Mouse (Mus musculus) forebrain, embryonic 11.5 days (tissue): ENCODE results near the gene Galc. TPM values are rescaled to one million over a fixed set of nuclear protein-coding genes. Genes with fewer than 3 reads are reported as not detected.

Experiments
- ATAC-seq: fragments of 200-750 bp; cut with Nextera tagmentation; replicated peaks from 2 replicates; pipeline ENCODE4 v1.8.0; 2017; ENCODE audit warnings: moderate TSS enrichment; ENCODE audit not compliant: low FRiP score
- DNase-seq: peaks from one replicate; pipeline ENCODE4 v3.0.0-alpha.2; 2017; ENCODE audit warnings: low spot score
- H3K27ac ChIP-seq: fragments of 300-500 bp; sonication (generic); 2 replicates; pipeline ENCODE4 v1.5.1; 2014; ENCODE audit warnings: low read depth, low read length
- H3K27me3 ChIP-seq: fragments of 300-500 bp; sonication (generic); 2 replicates; pipeline ENCODE4 v1.6.1; 2014; ENCODE audit warnings: mild to moderate bottlenecking, low read length, mixed read lengths; ENCODE audit not compliant: control insufficient read depth, insufficient read depth
- H3K36me3 ChIP-seq: fragments of 300-500 bp; sonication (generic); 2 replicates; pipeline ENCODE4 v1.6.1; 2014; ENCODE audit warnings: mild to moderate bottlenecking, low read length, moderate library complexity, mixed read lengths; ENCODE audit not compliant: control insufficient read depth, insufficient read depth
- H3K4me1 ChIP-seq: fragments of 300-500 bp; sonication (generic); replicated peaks from 2 replicates; pipeline ENCODE4 v1.6.1; 2014; ENCODE audit warnings: low read length, mixed read lengths; ENCODE audit not compliant: control insufficient read depth, insufficient read depth
- H3K4me2 ChIP-seq: fragments of 300-500 bp; sonication (generic); 2 replicates; pipeline ENCODE4 v1.6.1; 2014; ENCODE audit warnings: low read depth, mild to moderate bottlenecking, low read length, moderate library complexity, mixed read lengths; ENCODE audit not compliant: severe bottlenecking
- H3K4me3 ChIP-seq: fragments of 300-500 bp; sonication (generic); 2 replicates; pipeline ENCODE4 v1.5.1; 2014; ENCODE audit warnings: low read depth, low read length
- H3K9ac ChIP-seq: fragments of 300-500 bp; sonication (generic); 2 replicates; pipeline ENCODE4 v1.6.1; 2014; ENCODE audit warnings: low read length
- H3K9me3 ChIP-seq: fragments of 300-500 bp; sonication (generic); 2 replicates; pipeline ENCODE4 v1.6.1; 2016; ENCODE audit warnings: low read length, mixed read lengths; ENCODE audit not compliant: control insufficient read depth
- WGBS: fragments of 180-500 bp; shearing (Covaris S2); extraction: QIAGEN DNeasy Blood & Tissue Kit; methylation state at CpG from one replicate; pipeline ENCODE4 v1.1.7; 2014; 5-methylcytosine and 5-hydroxymethylcytosine counted together
- polyA plus RNA-seq: library from polyadenylated mRNA; unstranded; fragments of >200 nt; fragmentation: Nextera tagmentation; extraction: Ambion mirVana; gene quantifications from 2 replicates; pipeline ENCODE4 v1.2.1, GENCODE M21; 2014

Galc gene
- polyA plus RNA-seq, 1 experiment from 2014 or later, result 16.4 TPM

- ATAC-seq, result no peak
- Histone ChIP-seq H3K36me3 (no peaks in the 10 kb centered on the region), H3K4me1 (0 out of 2 replicates have a peak, but pooled peaks cover 1% of the 10 kb centered on the region), H3K4me2 (no peak within 1 kb of the TSS), H3K4me3 (no peak within 1 kb of the TSS), H3K27me3 (no peaks in the 10 kb centered on the region), H3K9ac (no peak within 1 kb of the TSS), H3K9me3 (no peaks in the 10 kb centered on the region), H3K27ac (no peak within 1 kb of the TSS)
- DNase-seq, result no peak
- 93% methylated on average over 13 of the region's 13 CpGs for WGBS
Measured at GRCm38 (mm10) chr12:98268441-98269369, 9.4 kb upstream of the Galc start, which contains the start of gene Gpr65. Gpr65 (plus strand) TSS chr12:98268635.

- no peaks in the 10 kb centered on the region for H3K27me3 ChIP-seq
- H3K4me2 ChIP-seq, result no peak overlapping the region
- H3K4me3 ChIP-seq, result no peak overlapping the region
- ATAC-seq, result no peak
- 91% methylated on average over 9 of the region's 9 CpGs for WGBS
- H3K36me3 ChIP-seq, result no peaks in the 10 kb centered on the region
- no peaks in the 10 kb centered on the region for H3K9me3 ChIP-seq
- no peak overlapping the region for H3K27ac ChIP-seq
- H3K4me1 ChIP-seq, result no peaks in the 10 kb centered on the region
- no peak for DNase-seq
- H3K9ac ChIP-seq, result no peak overlapping the region
Measured at GRCm38 (mm10) chr12:98265697-98266096, 6.4 kb upstream of the Galc start.

- Histone ChIP-seq H3K36me3 (no peaks in the 10 kb centered on the region), H3K27ac (peak overlapping the region; percentile 93; the same call in 1 of the 2 replicates)
- ATAC-seq, result no peak
Measured at GRCm38 (mm10) chr12:98259518-98259852, 226 bp upstream of the Galc start.

GRCm38 (mm10) chr12:98258371-98258844, 851 bp downstream of the Galc start:
- no peak for ATAC-seq
- no peaks in the 10 kb centered on the region for H3K27me3 ChIP-seq
- no peaks in the 10 kb centered on the region for H3K9me3 ChIP-seq
- H3K9ac ChIP-seq, result peak overlapping the region; percentile 94
- H3K36me3 ChIP-seq, result no peaks in the 10 kb centered on the region
- WGBS, result under 1% methylated on average over 8 of the region's 8 CpGs
- peak overlapping the region; percentile 76 for H3K4me3 ChIP-seq
- H3K4me2 ChIP-seq, result peak overlapping the region; percentile 75
- H3K27ac ChIP-seq, result peak overlapping the region; percentile 93
- no peaks in the 10 kb centered on the region; the same call in 1 of the 2 replicates for H3K4me1 ChIP-seq
- DNase-seq, result no peak

More at GRCm38 (mm10) chr12:98259518-98259852, 226 bp upstream of the Galc start:
- Histone ChIP-seq H3K27me3 (no peaks in the 10 kb centered on the region), H3K4me2 (peak overlapping the region; percentile 75), H3K4me3 (peak overlapping the region; percentile 76), H3K9me3 (no peaks in the 10 kb centered on the region), H3K9ac (peak overlapping the region; percentile 94), H3K4me1 (no peaks in the 10 kb centered on the region; the same call in 1 of the 2 replicates)
- no peak for DNase-seq
- WGBS, result 6% methylated on average over 12 of the region's 12 CpGs

- no peaks in the 10 kb centered on the region; the same call in 1 of the 2 replicates for H3K4me1 ChIP-seq
- no peaks in the 10 kb centered on the region for H3K27me3 ChIP-seq
- H3K36me3 ChIP-seq, result no peaks in the 10 kb centered on the region; the same call in 1 of the 2 replicates
- H3K4me3 ChIP-seq, result no peak overlapping the region
- ATAC-seq (no peak), DNase-seq (no peak)
- no peaks in the 10 kb centered on the region for H3K9me3 ChIP-seq
- no peak overlapping the region for H3K9ac ChIP-seq
- no peak overlapping the region for H3K27ac ChIP-seq
- WGBS, result 80% methylated on average over 13 of the region's 13 CpGs
- H3K4me2 ChIP-seq, result no peak overlapping the region
Measured at GRCm38 (mm10) chr12:98255373-98255995, 3.8 kb downstream of the Galc start.

- Histone ChIP-seq H3K27ac (no peak overlapping the region), H3K9me3 (no peaks in the 10 kb centered on the region), H3K36me3 (peaks cover 3% of the 10 kb centered on the region; the same call in 1 of the 2 replicates), H3K4me3 (no peak overlapping the region), H3K9ac (no peak overlapping the region), H3K4me2 (no peak overlapping the region), H3K27me3 (no peaks in the 10 kb centered on the region), H3K4me1 (no peaks in the 10 kb centered on the region; the same call in 1 of the 2 replicates)
- 77% methylated on average over 2 of the region's 2 CpGs for WGBS
- DNase-seq, result no peak
- ATAC-seq, result no peak
Measured at GRCm38 (mm10) chr12:98252417-98252816, 6.8 kb downstream of the Galc start.

- H3K36me3 ChIP-seq, result peaks cover 3% of the 10 kb centered on the region; the same call in 1 of the 2 replicates
- no peaks in the 10 kb centered on the region for H3K4me1 ChIP-seq
- ATAC-seq, result no peak
- no peak overlapping the region for H3K4me2 ChIP-seq
- no peak overlapping the region for H3K27ac ChIP-seq
- no peak overlapping the region for H3K4me3 ChIP-seq
- 94% methylated on average over 8 of the region's 8 CpGs for WGBS
- no peaks in the 10 kb centered on the region for H3K27me3 ChIP-seq
- no peak overlapping the region for H3K9ac ChIP-seq
- DNase-seq, result no peak
- H3K9me3 ChIP-seq, result no peaks in the 10 kb centered on the region
Measured at GRCm38 (mm10) chr12:98250327-98250726, 8.9 kb downstream of the Galc start.

GRCm38 (mm10) chr12:98249671-98250070, 9.6 kb downstream of the Galc start:
- Histone ChIP-seq H3K9me3 (no peaks in the 10 kb centered on the region), H3K4me3 (no peak overlapping the region), H3K4me1 (no peaks in the 10 kb centered on the region), H3K4me2 (no peak overlapping the region), H3K27me3 (no peaks in the 10 kb centered on the region), H3K9ac (no peak overlapping the region), H3K36me3 (peaks cover 3% of the 10 kb centered on the region; the same call in 1 of the 2 replicates), H3K27ac (no peak overlapping the region)
- 70% methylated on average over 3 of the region's 3 CpGs for WGBS
- DNase-seq, result no peak
- no peak for ATAC-seq
